Mouse (Mus musculus) telencephalon, adult 2 months (tissue): ENCODE results near the gene Tln2.
A peak's percentile ranks its signal among the peaks of the same experiment; 100 is the strongest.

Experiments
- DNase-seq: peaks from one replicate; pipeline ENCODE4 v3.0.0-alpha.2; 2011; ENCODE audit warnings: low read depth, low spot score

Tln2 gene

DNA sequence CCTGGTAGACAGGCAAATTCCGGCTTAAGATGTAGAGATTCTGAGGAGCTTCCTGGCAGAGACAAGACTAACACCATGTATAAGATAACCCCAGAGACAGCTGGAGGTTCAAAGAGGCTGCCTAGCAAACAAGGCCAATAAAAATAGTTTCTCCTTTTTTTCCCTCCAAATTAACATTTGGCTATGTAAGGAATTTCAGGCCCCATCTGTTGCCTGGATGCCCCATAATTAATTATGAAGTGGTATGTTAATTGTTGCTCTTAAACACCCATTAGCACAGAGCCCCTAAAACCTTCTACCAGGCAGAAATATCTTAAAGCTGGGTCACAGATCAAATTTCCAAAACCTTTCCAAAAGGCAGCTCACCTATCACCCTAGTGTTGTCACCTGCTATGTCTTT is 77.7 kb downstream of the Tln2 start:
- no peak for DNase-seq

DNA sequence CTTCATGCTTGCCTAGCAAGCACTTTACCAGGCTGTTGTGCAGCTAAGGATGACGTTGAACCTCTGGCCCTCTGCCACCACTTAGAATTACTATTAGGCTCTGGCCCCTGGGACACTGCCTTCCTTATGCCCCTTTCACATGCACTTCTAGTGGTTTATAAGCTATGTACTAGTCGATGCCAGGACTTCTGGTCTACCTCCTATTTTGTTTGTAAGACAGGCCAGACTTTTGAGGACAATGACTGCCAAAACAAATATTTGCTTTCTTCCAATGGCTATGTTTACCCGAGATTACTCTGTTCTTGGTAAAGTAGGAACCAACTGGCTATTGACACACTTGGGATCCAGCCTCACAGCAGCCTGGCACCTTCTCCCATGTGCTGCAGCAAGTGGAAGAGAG is 82.1 kb downstream of the Tln2 start:
- no peak for DNase-seq

DNA sequence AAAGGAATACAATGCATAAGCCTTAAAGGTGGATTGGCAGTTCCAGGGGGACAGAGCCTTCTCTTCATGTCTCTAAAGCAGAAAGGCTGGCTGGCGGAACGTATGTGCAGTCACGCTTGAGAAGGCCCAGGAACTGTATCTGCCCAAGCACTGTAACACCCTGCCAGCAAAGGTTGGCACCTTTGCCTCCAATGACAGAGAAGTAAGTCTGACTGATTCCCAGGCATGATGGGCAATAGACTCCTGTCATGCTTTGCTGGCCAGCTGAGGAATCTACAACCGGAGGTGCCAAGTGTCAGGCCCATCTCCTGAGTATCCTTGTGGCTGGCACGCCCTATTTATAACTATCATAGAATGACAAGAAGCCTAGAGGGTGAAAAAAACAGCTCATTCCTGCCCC is 83.3 kb downstream of the Tln2 start:
- DNase-seq, result no peak

DNA sequence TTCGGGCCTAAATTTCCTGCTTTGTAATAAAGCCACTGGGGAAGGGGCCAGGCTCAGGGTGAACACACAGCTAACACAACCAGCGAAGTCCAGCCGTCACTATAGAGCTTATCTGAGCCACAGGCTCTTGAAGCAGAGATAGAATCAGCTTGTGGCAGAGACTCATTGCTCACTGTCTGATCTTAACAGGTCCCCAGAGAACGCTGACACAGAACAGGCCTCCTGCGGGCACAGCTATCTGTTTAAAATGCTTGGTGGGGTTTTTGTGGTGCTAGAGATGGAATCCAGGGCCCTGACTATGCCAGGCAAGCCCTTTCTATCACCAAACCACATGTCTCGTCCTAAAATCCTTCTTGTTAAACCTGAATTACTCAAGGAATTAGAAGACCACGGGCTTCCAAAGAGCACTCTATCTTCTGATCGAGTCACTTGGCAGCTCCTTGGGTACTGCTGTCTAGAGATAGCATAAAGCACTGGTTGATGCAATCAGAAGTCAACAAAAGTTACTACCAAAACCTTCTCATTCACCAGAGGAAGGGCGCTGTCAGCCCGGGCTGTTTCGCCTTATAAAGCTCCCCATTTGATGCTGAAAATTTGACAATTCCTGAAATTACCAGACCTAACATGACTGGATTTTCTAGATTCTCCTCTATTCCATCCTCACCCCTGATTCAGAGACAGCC is 95.9 kb downstream of the Tln2 start:
- no peak for DNase-seq

DNA sequence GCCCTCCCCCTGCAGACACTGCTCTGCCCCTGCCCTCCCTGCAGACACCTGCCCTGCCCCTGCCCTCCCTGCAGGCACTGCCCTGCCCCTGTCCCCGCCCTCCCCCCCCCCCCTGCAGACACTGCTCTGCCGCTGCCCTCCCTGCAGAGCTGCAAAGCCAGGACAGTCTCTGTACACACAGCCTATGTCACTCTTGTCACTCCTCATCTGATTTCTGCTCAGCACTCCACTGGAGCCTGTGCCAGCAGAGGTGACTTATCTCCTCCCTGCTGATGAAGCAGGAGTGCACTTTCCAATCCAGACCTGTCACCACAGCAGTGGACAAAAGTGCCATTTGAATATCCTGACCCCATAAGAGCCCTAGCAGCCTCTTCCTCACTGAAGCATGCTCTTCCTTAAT is 118.0 kb downstream of the Tln2 start:
- no peak for DNase-seq

DNA sequence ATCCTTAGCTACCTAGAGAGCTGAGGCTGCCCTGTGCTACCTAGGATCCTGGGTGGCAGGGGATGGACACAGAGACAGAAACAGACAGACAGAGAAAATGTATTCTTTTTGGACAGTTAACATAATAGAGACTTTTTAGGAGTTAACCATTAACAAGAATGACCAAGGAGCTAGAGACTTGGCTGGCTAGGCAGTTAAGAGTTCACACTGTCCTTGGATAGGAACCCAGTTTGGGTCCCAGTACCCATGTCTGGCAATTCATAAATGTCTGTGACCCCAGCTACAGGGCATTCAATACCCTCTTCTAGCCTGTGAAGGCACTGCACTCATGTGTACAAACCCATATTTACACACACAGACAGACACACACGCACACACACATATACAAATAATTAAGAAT is 122.0 kb downstream of the Tln2 start:
- no peak for DNase-seq

DNA sequence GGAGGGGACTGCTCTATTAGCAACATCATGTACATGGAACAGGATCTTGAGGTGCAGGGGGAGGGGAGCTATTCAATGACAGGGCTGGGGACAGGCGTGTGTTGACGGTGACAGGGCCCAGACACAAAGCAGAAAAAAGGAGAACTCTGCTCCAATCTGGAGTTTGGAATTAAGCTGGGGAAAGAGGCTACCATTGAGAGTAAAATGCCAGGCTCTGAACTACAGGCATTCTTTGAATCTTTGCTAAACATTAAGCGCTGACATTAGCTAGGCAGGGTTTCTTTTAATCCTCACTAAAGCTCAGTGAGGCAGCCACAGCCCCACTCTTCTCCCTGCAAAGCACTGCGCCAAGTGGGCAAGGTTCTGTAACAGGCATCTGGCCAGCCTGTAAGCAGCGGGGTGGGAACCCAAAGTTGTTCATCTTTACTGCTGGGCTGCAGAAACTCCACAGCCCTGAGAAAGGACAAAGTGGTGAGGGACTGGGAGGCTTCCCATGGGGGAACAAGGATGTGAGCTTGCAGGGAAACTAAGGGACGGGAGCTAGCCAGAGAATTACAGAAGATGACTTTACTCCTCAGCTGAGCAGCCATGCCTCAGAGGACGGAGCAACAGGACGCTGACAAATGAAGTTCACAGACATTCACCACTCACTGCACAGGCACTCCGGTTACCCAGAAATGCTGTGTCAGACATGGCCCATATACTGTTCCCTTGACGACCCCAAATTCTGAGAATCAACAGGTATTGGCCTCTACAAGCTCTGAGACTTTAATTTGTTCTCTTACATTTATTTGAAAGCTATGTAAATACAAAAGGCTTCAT is 124.0 kb downstream of the Tln2 start:
- DNase-seq, result no peak

DNA sequence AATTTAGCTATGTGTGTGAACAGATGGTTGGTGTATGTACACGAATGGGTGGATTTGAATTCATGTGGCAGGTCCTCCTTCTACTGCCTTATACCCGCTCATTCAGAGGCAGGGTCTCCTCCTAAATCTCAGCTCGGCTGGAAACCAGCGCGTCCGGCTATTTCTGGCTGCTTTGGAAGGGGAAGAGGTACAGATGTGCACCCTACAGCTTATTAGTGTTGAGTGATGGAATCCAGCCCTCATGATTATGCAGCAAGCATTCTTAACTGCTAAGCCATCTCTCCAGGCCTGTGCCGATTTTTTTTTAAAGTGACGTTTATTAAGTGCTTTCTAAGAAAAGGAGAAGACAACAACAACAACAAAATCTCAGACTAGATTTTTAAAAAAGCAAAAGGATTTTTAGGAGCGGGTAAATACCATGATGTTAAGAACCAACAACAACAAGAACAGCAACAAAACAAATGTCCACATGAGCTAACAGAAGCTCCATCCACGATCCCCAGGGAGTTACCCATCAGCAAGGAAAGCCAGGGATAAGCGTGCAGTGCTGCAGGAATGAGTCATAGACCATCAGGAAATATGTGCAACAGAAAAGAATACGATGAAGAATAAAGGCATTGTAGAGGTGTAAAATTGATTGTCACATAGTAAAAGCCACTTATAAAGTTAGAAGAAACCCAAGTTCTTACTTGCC is 130.2 kb downstream of the Tln2 start:
- DNase-seq, result no peak

DNA sequence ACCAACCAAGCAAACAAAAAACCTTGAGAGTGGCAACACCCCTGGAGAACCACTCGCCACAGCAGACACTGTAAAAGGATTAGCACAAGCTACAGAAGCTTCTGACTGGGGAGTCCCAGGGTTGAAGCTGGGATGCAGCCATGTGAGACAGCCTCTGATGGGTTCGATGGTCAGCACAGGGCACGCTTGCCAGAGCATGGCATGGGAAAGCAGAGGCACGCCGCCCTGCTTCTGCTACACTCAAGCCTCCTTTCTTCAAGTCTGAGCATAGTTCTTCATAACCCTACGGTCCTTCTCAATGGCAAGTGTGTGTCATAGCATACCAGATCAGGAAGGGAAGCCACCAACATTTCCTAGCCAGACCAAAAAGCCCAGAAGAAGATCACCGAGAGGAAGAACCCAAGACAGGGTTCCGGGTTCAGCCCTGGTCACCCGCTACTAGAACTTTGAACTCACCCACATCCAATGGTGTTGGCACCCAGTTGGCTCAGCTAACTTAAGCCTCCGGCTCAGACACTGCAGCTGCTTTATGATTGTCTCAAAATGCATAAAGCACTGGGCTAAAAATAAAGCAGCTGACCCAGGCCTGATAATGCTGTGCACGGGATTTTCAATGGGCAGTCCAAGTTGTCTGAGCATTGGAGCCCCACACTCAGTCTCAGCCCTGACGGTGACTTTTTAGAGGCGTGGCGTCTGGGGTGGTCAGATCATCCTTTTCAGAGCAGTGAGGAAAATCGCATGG is 131.0 kb downstream of the Tln2 start:
- DNase-seq, result no peak

DNA sequence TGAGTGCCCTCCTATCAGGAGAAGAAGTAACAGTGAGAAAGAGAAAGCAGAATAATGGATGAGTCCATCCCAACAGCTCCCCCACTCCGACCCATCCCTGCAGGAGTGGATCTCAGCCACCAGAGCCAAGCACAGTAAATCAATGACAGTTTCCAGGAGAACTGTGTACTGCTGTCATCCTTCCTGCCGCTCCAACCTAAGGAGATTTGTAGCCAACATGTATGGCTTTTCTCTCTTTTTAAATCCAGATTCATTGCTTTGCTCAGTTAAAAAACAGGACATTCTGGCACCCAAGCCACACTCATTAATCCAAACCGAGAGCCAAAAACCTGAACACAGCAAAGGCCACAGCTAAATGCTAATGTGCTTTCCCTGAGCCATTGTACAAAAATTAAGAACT is 133.2 kb downstream of the Tln2 start:
- no peak for DNase-seq

DNA sequence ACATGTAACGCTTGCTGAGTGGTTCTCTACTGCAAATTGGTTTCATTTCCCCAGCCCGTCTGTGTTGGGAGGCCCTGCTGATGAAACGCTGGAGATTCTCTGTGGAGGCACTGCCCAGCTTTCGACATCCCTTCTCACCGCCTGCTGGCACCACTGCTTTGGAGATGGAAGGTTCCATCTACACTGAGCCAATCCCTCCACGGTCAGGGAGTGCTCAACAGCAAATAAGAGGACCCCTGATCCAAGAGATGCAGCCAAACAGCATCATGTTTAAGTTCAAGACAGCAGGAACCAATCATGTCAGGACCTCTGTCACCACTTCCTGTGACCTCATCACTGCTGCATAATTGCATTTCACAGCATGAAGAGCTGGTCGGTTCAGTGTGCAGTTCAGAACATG is 135.4 kb downstream of the Tln2 start:
- no peak for DNase-seq

DNA sequence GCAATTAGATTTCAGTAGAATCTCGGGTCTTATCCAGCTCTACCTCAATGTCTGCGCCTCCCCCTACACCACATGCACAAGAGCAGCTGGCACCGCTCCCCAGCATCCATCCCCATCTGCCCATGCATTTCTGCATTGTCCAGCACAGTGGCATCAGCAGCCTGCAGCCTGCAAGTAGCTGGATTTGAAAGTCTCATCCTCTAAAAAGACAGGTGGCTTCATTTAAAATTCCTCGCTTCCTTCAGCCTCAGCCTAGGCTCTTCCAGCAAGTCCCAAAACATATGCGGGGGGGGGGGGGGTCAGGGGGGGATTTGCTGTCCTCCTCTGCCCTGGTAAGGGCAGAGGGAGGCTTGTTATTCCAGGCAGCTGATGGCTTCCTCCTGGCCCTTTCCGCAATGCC is 141.4 kb downstream of the Tln2 start:
- DNase-seq, result no peak

DNA sequence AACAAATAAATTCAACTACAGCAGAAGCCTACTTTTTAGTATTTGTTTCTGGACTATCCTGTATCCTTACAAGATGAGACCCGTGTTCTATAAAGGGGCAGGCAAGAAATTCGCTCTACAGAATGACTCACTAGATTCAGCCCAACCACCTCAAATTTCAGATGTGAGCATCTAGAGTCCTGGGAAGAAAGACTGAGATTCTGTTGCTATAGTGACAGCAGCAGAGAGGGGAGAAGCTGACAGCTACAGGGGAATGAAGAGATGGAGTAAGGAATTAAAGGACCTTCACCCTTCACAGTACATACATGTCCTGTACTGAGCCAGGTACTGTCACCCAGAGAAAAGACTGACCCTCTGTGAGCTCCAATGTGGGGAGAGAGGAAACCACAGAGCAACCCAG is 148.8 kb downstream of the Tln2 start:
- peak; percentile 35 for DNase-seq

DNA sequence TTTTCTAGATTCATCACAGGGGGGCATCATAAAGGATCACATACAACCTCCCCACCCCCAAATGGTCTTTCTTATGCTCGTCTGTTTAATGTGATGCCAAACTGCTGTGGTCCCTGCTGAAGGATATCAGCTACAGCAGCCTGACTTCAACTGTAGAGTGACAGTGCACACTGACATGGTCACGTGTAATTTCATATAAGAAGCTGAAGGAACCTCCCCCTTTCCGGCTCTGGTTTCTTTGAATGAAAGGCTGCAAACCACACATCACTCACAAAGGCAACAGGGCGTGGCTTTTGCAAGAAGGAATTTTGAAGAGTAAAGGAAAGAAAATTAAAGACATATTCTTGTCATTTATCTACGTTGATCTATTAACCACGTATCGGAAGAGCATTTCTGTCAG is 154.8 kb downstream of the Tln2 start:
- DNase-seq, result no peak

DNA sequence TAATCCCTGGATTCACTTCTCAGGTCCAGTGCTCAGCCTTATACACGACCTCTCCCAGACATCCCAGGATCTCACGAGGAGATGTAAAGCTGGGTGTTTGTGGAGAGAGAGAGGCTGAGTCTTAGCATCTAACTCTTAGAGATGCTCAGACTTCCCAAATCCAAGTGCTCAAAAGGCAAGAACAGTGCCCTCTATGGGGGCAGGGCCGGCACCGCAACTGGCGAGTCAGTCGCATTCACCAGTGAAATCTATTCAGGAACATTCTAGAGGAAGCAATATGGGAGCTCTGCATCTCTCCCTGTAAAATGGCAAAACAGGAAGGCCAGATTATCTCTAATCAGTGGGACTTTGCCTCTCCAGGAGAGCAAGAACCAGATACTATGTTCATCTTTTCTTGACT is 159.9 kb downstream of the Tln2 start:
- DNase-seq, result no peak

DNA sequence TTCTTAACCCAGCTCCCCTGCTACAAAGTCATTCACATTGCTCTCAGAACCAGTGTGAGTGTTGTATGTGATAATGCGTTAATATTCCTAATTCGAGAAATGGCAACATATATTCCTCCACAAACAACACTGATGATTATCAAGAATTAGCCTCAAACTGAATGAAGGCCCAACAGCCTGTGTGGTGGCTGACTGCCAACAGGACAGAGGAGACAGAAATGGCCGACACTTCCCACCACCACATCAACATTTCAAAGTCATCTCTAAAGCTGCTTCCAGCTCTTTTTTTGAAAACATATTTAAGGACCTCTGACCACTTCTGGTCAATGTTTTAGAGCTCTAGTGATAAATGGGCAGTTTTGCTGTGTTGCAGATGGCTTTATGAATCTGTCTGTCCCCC is 161.7 kb downstream of the Tln2 start:
- no peak for DNase-seq

DNA sequence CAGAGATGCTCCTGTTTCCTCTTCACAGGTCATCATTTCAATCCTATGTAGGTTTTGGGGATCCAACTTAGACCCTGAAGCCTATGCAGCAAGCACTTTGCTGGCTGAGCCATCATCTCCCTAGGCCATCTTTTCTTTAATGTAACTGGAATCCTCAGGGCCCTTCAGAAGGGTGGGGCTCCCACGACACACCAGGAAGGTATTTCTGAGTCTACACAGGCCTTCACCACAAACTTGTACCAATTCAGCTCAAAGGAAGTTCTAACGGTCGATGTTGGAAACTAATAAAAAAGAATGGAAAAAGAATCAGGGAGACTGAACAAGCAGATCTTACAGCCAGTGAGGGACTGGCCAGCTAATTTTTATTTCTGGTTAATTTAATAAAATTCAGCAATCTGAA is 163.1 kb downstream of the Tln2 start:
- DNase-seq, result no peak

DNA sequence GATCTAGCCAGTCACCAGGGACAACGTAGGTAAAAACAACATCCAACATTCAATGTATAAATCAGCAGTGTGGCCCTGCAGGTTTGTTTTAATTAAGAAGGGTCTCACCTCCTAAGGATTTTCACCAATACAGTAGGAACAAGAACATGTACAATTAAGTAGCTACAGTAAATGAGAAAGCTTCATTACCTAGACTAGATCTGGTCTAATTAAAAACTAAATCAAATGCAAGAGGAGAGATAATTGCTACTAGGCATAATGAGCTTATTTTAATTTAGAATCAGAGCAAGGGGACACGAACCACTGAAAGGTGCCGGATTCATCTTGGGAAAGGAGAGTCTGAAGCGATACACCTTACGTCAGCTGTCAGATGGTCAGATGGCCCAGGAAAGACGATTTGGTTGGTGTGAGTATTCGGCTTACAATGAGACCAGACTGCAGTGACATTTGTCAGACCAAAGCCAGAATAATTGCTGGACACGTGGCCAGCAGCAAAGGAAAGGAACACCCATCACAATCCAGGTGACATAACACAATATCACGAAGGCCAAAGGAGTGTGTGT is 175.4 kb downstream of the Tln2 start:
- DNase-seq, result no peak

DNA sequence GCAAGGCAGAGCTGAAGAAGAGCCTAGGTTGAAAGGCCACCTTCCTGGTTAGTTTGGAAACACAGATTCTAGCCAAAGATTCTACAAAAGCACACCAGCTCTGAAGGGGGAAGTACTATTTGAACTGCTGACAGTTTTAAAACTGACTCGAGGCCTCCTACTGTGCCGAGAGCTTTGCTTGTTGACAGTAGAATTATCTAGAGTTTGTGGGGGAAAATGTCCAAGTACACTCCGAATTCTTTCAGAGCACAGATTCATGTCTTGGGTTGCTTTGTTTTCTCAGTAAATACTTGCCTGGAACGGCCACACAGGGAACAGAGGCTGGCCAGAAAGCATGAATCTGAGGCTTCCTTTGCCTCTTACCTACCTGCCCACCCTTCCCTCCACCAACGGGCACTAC is 179.4 kb downstream of the Tln2 start:
- DNase-seq, result no peak

DNA sequence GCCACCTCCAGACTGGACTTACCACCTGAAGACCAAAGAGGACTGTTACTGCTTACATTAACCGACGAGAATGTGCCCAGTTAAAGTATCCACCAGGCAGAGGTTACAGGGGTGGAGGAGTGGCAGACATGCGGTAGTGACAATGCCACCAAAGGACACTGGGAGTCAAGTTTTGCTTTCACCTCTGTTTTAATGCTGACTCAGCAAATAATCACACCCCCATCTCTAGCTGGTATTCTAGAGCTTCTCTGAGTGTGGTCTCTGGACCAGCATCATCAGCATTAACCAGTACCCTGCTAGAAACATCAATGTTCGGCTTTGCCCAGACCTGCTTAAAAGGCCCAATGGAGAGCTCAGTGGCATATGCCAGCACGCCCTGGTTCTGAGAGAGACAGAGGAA is 180.7 kb downstream of the Tln2 start:
- DNase-seq, result no peak

DNA sequence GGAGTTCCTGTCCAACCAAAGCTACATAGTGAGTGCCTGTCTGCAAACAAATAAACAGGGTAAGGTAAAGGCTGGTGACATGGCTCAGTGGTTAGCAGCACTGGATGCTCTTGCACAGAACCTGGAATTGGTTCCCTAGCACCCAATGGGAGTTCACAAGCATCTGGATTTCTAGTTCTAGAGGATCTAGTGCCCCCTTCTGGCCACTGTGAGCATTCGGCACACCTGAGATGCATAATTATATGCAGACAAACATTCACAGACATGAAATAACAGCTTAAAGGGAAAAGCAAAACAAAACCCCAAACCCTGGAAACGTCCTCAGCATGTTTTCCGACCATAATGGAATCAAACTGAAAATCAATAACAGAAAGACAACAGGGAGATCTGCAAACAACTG is 191.4 kb downstream of the Tln2 start:
- no peak for DNase-seq

DNA sequence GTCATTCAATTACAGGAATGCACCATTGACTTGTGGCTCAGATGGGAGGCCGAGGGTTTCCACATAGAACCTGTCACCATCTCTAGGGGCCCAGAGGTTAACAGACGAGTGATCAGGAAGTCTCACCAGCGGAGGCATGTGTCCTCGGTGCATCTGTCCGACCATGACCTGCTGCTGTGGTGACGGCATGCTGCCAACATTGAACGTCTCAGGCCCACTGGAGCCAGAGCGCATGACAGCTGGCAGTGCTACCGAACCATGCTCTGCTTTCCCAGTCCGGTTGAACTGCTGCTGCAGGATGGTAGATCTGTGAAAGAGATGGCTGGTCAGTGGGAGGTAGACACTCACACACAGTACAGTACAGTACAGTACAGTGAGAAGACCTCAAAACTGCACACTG is 197.0 kb downstream of the Tln2 start:
- no peak for DNase-seq
